Mouse (Mus musculus): ENCODE data around the gene Flt4. TPM values are rescaled to one million over a fixed set of nuclear protein-coding genes. Genes with fewer than 3 reads are reported as not detected.
A peak's percentile ranks its signal among the peaks of the same experiment; 100 is the strongest.

Flt4 gene
- polyA plus RNA-seq, 1 experiment from 2014 or later = 3.6 TPM

DNA sequence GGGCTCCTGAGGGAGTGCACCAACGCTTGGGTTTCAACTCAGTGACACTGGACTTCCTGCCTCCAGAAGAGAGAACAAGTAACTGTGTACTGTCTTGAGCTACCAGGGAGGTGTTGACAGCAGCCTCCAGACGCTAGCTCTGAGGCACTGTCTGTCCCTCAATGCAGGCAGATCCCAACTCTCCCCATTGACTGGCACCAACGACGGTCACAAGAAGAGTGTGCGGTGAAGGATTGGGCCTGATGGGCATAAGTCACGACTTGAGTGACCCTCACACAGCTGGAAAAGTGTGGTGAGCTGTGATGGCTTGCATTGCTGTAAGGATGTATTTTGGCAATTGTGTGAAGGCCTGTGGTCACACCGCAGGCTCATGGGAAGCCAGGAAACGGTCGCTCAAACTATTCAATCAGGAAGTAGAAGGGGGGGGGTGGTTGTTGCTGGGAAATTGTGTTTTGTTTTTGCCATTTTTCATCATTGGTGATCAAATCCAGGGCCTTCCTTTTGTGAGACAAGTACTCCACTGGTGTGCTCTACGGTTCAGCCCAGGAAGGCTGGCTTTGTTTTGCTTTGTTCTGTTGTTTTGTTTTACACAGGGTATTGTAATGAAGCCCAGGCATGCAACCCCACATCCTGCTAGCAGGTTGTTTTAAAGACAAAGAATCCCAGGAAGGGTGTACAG, 49.9 kb downstream of the Flt4 start:
- H3K4me2 ChIP-seq (ENCODE audit: low read depth, low read length) = no peak overlapping the region
- H3K9ac ChIP-seq (replicated peaks; ENCODE audit: low read length) = no peak overlapping the region
- 68% methylated on average over 10 of the region's 10 CpGs for WGBS
- no peaks in the 10 kb centered on the region for H3K27me3 ChIP-seq (ENCODE audit: control insufficient read depth, insufficient read depth, low read length)
- ATAC-seq (replicated peaks; ENCODE audit: insufficient number of reproducible peaks, low FRiP score, low TSS enrichment, low read depth) (no peak), DNase-seq (ENCODE audit: low spot score) (no peak)
- H3K27ac ChIP-seq (replicated peaks; ENCODE audit: low read depth, low read length) = no peak overlapping the region
- H3K9me3 ChIP-seq (replicated peaks; ENCODE audit: control insufficient read depth, low read length) = no peaks in the 10 kb centered on the region
- H3K4me1 ChIP-seq (ENCODE audit: control insufficient read depth, insufficient read depth, low read length) = no peaks in the 10 kb centered on the region
- no peak overlapping the region for H3K4me3 ChIP-seq (ENCODE audit: low read depth, low read length)
- no peaks in the 10 kb centered on the region for H3K36me3 ChIP-seq (replicated peaks; ENCODE audit: control insufficient read depth, insufficient read depth, low read depth, low read length)

DNA sequence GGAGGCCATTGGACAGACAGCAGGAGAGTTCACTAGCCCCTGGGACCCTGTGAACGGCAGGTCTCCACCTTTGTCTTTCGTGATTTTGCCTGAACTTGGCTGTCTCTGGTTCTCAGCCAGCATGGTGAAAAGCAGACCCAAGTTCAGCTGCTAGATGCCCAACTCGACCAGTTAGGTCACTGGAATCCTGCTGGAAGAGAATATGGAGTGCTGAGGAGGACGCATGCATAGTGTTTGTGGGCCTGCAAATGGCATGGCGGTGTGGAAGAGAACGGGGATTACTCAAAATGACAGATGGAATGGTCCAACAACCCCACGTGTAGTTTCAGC, 50.4 kb downstream of the Flt4 start:
- H3K36me3 ChIP-seq (replicated peaks; ENCODE audit: control insufficient read depth, insufficient read depth, low read depth, low read length) = no peaks in the 10 kb centered on the region
- no peak overlapping the region for H3K9ac ChIP-seq (replicated peaks; ENCODE audit: low read length)
- H3K9me3 ChIP-seq (replicated peaks; ENCODE audit: control insufficient read depth, low read length) = no peaks in the 10 kb centered on the region
- WGBS = 69% methylated on average over 7 of the region's 7 CpGs
- ATAC-seq (replicated peaks; ENCODE audit: insufficient number of reproducible peaks, low FRiP score, low TSS enrichment, low read depth) (no peak), DNase-seq (ENCODE audit: low spot score) (no peak)
- H3K4me1 ChIP-seq (ENCODE audit: control insufficient read depth, insufficient read depth, low read length) = no peaks in the 10 kb centered on the region
- no peak overlapping the region for H3K4me2 ChIP-seq (ENCODE audit: low read depth, low read length)
- H3K27me3 ChIP-seq (ENCODE audit: control insufficient read depth, insufficient read depth, low read length) = no peaks in the 10 kb centered on the region
- no peak overlapping the region for H3K4me3 ChIP-seq (ENCODE audit: low read depth, low read length)
- H3K27ac ChIP-seq (replicated peaks; ENCODE audit: low read depth, low read length) = no peak overlapping the region

DNA sequence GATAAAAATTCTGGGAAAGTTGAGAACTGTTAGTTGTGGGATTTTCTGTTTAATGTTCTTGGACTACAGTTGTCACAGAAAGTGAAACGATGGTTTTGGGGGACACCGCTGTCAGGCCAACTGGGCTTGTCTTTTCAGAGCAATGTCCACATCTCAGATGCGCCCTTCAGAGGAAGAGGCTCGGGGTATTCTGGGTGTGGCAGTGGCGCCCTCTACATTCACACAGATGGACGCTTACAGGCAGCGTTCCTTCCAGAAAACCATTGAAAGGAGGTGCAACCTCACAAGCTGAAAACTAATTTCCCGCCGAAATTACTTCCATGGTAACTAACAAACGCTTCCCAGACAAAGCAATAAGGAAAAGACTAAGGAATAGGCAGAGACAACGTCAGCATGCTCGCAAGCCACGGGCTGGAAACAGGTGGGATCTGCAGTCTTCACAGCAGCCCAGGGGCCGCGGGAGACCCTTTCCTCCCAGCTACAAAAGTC, 53.3 kb downstream of the Flt4 start:
- ATAC-seq (replicated peaks; ENCODE audit: insufficient number of reproducible peaks, low FRiP score, low TSS enrichment, low read depth) = no peak
- no peaks in the 10 kb centered on the region for H3K36me3 ChIP-seq (replicated peaks; ENCODE audit: control insufficient read depth, insufficient read depth, low read depth, low read length)
- H3K4me1 ChIP-seq (ENCODE audit: control insufficient read depth, insufficient read depth, low read length) = no peaks in the 10 kb centered on the region
- no peak overlapping the region for H3K9ac ChIP-seq (replicated peaks; ENCODE audit: low read length)
- no peak overlapping the region for H3K4me3 ChIP-seq (ENCODE audit: low read depth, low read length)
- no peak for DNase-seq (ENCODE audit: low spot score)
- H3K27me3 ChIP-seq (ENCODE audit: control insufficient read depth, insufficient read depth, low read length) = no peaks in the 10 kb centered on the region
- no peak overlapping the region for H3K27ac ChIP-seq (replicated peaks; ENCODE audit: low read depth, low read length)
- H3K9me3 ChIP-seq (replicated peaks; ENCODE audit: control insufficient read depth, low read length) = no peaks in the 10 kb centered on the region
- 58% methylated on average over 15 of the region's 15 CpGs for WGBS
- H3K4me2 ChIP-seq (ENCODE audit: low read depth, low read length) = no peak overlapping the region

DNA sequence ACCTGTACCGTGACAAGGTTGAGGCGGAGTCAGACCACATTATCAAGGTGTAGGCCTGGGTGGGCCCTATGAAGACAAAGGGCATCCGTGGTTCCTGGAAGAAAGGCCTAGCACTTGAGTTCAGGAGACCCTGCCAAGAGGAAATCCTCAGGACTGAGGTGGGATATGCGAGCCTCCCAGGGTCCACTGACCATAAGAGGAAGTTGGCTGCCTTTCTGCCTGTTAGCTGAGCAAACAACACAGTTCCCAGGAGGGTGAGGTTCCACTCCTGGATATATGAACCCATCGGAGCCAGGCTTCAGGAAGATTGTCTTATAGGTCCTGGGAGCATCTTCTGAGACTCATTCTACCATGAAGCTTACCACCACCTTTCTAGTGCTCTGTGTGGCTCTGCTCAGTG, 54.2 kb downstream of the Flt4 start, which contains the start of gene Scgb3a1:
Gene Scgb3a1 (plus strand): TSS at position 301 of the 400 bp plus-strand sequence.
- no peak within 1 kb of the TSS for H3K4me3 ChIP-seq (ENCODE audit: low read depth, low read length)
- H3K4me1 ChIP-seq (ENCODE audit: control insufficient read depth, insufficient read depth, low read length) = no peaks in the 10 kb centered on the region
- H3K9ac ChIP-seq (replicated peaks; ENCODE audit: low read length) = no peak within 1 kb of the TSS
- 80% methylated on average over 5 of the region's 5 CpGs for WGBS
- H3K27ac ChIP-seq (replicated peaks; ENCODE audit: low read depth, low read length) = no peak within 1 kb of the TSS
- no peaks in the 10 kb centered on the region for H3K27me3 ChIP-seq (ENCODE audit: control insufficient read depth, insufficient read depth, low read length)
- no peak for DNase-seq (ENCODE audit: low spot score)
- no peak for ATAC-seq (replicated peaks; ENCODE audit: insufficient number of reproducible peaks, low FRiP score, low TSS enrichment, low read depth)
- H3K9me3 ChIP-seq (replicated peaks; ENCODE audit: control insufficient read depth, low read length) = no peaks in the 10 kb centered on the region
- no peak within 1 kb of the TSS for H3K4me2 ChIP-seq (ENCODE audit: low read depth, low read length)
- peaks cover 2% of the 10 kb centered on the region; the same call in 1 of the 2 replicates for H3K36me3 ChIP-seq (replicated peaks; ENCODE audit: control insufficient read depth, insufficient read depth, low read depth, low read length)

DNA sequence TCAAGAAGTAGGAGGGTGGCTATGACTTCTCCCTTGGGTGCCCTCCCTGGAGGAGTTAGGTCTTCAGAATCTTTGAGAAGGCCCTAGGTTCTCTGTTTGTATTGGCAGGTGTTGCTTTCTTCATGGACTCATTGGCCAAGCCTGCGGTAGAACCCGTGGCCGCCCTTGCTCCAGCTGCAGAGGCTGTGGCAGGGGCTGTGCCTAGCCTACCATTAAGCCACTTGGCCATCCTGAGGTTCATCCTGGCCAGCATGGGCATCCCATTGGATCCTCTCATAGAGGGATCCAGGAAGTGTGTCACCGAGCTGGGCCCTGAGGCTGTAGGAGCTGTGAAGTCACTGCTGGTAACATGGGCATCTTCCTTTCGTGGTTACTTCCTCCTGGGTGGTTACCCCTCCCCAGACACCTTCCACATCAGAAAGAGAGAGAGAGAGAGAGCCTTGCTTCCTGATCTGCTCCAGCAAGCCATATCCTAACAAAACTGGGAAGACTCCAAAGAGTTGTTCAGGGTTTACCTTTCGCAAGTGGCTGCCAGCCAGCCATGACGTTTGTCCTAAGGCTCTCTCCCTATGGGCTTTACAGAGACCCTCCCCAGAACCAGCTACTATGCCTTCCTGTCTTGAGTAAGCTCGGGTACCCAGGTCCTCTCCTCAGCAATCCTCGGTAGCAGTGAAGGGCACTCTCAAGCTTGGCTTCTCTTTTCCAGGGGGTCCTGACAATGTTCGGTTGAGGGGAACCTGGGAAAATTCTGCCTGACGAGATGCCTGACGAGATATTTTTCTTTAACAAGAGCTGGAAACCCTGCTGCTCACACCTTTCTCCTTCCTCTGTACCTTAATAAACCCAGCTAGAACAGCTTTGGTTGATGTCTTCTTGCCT, 55.4 kb downstream of the Flt4 start:
- no peak overlapping the region for H3K9ac ChIP-seq (replicated peaks; ENCODE audit: low read length)
- no peaks in the 10 kb centered on the region for H3K27me3 ChIP-seq (ENCODE audit: control insufficient read depth, insufficient read depth, low read length)
- H3K9me3 ChIP-seq (replicated peaks; ENCODE audit: control insufficient read depth, low read length) = no peaks in the 10 kb centered on the region
- no peak overlapping the region for H3K27ac ChIP-seq (replicated peaks; ENCODE audit: low read depth, low read length)
- H3K4me2 ChIP-seq (ENCODE audit: low read depth, low read length) = no peak overlapping the region
- DNase-seq (ENCODE audit: low spot score) (no peak), ATAC-seq (replicated peaks; ENCODE audit: insufficient number of reproducible peaks, low FRiP score, low TSS enrichment, low read depth) (no peak)
- 81% methylated on average over 12 of the region's 12 CpGs for WGBS
- H3K36me3 ChIP-seq (replicated peaks; ENCODE audit: control insufficient read depth, insufficient read depth, low read depth, low read length) = peaks cover 2% of the 10 kb centered on the region; the same call in 1 of the 2 replicates
- H3K4me3 ChIP-seq (ENCODE audit: low read depth, low read length) = no peak overlapping the region
- H3K4me1 ChIP-seq (ENCODE audit: control insufficient read depth, insufficient read depth, low read length) = no peaks in the 10 kb centered on the region

DNA sequence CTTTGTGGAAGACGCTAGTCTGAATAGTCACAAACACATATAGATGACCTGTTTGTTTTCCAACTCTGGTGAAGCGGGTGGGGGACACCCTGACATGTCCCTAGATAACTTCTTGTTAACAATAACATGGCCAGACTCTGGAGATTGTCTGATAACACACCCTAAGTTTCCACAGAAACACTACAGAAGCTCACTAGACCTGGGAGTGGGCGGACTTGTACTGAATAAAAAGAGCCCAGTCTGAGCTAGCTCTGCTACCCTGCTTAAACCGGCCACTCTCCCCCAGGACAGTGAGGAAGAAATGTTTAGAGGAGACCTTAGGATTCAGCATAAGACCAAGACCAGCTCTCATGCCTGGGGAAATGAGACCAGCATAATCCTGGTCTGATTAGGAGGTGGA, 56.4 kb downstream of the Flt4 start:
- H3K9ac ChIP-seq (replicated peaks; ENCODE audit: low read length) = no peak overlapping the region
- H3K9me3 ChIP-seq (replicated peaks; ENCODE audit: control insufficient read depth, low read length) = no peaks in the 10 kb centered on the region
- WGBS = 82% methylated on average over 4 of the region's 4 CpGs
- H3K27ac ChIP-seq (replicated peaks; ENCODE audit: low read depth, low read length) = no peak overlapping the region
- no peaks in the 10 kb centered on the region for H3K4me1 ChIP-seq (ENCODE audit: control insufficient read depth, insufficient read depth, low read length)
- H3K4me3 ChIP-seq (ENCODE audit: low read depth, low read length) = no peak overlapping the region
- ATAC-seq (replicated peaks; ENCODE audit: insufficient number of reproducible peaks, low FRiP score, low TSS enrichment, low read depth) (0 out of 2 replicates have a peak, but pooled peaks have one; percentile 6), DNase-seq (ENCODE audit: low spot score) (no peak)
- H3K4me2 ChIP-seq (ENCODE audit: low read depth, low read length) = no peak overlapping the region
- no peaks in the 10 kb centered on the region for H3K27me3 ChIP-seq (ENCODE audit: control insufficient read depth, insufficient read depth, low read length)
- peaks cover 2% of the 10 kb centered on the region; the same call in 1 of the 2 replicates for H3K36me3 ChIP-seq (replicated peaks; ENCODE audit: control insufficient read depth, insufficient read depth, low read depth, low read length)

DNA sequence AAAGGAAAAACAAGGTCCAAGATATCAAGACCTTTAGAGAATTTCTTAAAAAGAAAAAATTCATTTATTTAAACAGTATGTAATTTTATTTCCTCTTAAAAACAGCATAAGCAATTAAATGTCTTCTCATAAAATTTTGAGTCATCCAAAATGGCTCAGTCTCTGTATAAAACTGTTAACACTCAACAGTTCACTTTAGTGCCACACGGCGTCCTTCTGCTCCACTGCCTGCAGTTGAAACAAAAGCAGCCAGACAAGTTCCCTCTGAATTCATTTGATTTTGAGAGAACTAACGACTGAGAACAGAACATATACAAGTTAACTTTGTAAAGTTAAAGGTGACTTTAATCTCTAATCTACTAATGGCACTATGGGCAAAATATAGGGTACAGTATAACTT, 64.4 kb downstream of the Flt4 start:
- 89% methylated on average over 3 of the region's 3 CpGs for WGBS
- Histone ChIP-seq H3K27me3 (ENCODE audit: control insufficient read depth, insufficient read depth, low read length) (no peaks in the 10 kb centered on the region), H3K27ac (replicated peaks; ENCODE audit: low read depth, low read length) (no peak overlapping the region), H3K9ac (replicated peaks; ENCODE audit: low read length) (no peak overlapping the region), H3K4me2 (ENCODE audit: low read depth, low read length) (no peak overlapping the region), H3K9me3 (replicated peaks; ENCODE audit: control insufficient read depth, low read length) (no peaks in the 10 kb centered on the region), H3K4me1 (ENCODE audit: control insufficient read depth, insufficient read depth, low read length) (no peaks in the 10 kb centered on the region), H3K4me3 (ENCODE audit: low read depth, low read length) (no peak overlapping the region), H3K36me3 (replicated peaks; ENCODE audit: control insufficient read depth, insufficient read depth, low read depth, low read length) (peaks cover 7% of the 10 kb centered on the region)
- DNase-seq (ENCODE audit: low spot score) (no peak), ATAC-seq (replicated peaks; ENCODE audit: insufficient number of reproducible peaks, low FRiP score, low TSS enrichment, low read depth) (no peak)
